ENCODE assay signal across 8 mouse cellular contexts in the genomic region with DNA sequence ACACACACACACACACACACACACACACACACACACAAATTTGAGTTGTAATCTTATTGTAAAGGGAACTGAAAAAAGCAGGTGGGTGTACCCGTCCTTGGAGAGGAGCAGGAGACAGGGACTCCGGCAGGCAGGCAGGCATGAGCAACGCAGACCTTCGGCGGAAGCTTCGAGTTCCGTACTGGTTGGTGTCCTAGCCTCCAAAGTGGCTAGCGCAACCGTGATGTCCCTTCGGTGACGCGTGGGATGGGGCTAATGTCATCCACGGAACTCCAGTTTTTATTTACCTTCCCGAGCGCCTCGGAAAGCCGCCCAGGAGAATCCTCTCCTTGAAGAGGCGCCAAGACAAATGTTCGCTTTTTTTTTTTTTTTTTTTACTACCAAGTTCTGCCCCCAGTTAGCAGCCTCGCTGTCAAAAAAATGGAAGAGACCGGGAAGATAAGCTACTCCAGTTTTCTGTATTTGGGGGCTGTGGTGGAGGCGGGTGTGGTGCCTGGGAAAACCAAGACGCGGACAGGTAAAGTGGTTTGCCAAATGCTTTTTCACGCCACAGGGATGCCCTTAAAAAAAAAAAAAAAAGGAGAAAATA. TPM values are rescaled to one million over a fixed set of nuclear protein-coding genes. Genes with fewer than 3 reads are reported as not detected.
DNase-seq lines count a peak whose midpoint lies in the region; ATAC-seq lines count a peak whose summit lies in the region.

No protein-coding gene starts in this region.

- no peaks in the 10 kb centered on the region for H3K9me3 ChIP-seq in heart, embryonic 15.5 days (replicated peaks)
- H3K9me3 ChIP-seq in forebrain, embryonic 16.5 days (ENCODE audit: control insufficient read depth, low read length): no peaks in the 10 kb centered on the region
- H3K9me3 ChIP-seq in liver, embryonic 12.5 days (replicated peaks): no peaks in the 10 kb centered on the region
- H3K9me3 ChIP-seq in stomach, embryonic 15.5 days: no peaks in the 10 kb centered on the region

- H3K36me3 ChIP-seq in heart, embryonic 15.5 days: no peaks in the 10 kb centered on the region
- no peaks in the 10 kb centered on the region for H3K36me3 ChIP-seq in forebrain, embryonic 16.5 days (ENCODE audit: control insufficient read depth, insufficient read depth)
- no peaks in the 10 kb centered on the region for H3K36me3 ChIP-seq in liver, embryonic 12.5 days
- H3K36me3 ChIP-seq in stomach, embryonic 15.5 days: no peaks in the 10 kb centered on the region

- H3K27me3 ChIP-seq in heart, embryonic 15.5 days: no peaks in the 10 kb centered on the region
- no peaks in the 10 kb centered on the region for H3K27me3 ChIP-seq in forebrain, embryonic 16.5 days (replicated peaks; ENCODE audit: control insufficient read depth, insufficient read depth, low read length)
- no peaks in the 10 kb centered on the region for H3K27me3 ChIP-seq in liver, embryonic 12.5 days (replicated peaks)
- no peaks in the 10 kb centered on the region for H3K27me3 ChIP-seq in stomach, embryonic 15.5 days (replicated peaks)

- no peak for DNase-seq in heart, postnatal 4 days
- peak; percentile 38 for DNase-seq in MN1 (ENCODE audit: low spot score)
- DNase-seq in retina, postnatal 1 day: no peak
- no peak for DNase-seq in urinary bladder, postnatal 25 days (ENCODE audit: low spot score)

- peaks cover 58% of the 10 kb centered on the region for H3K4me1 ChIP-seq in heart, embryonic 15.5 days (replicated peaks)
- H3K4me1 ChIP-seq in forebrain, embryonic 16.5 days (replicated peaks; ENCODE audit: control insufficient read depth, insufficient read depth, low read length): peaks cover 51% of the 10 kb centered on the region
- H3K4me1 ChIP-seq in liver, embryonic 12.5 days: peaks cover 90% of the 10 kb centered on the region
- peaks cover 34% of the 10 kb centered on the region for H3K4me1 ChIP-seq in stomach, embryonic 15.5 days

- WGBS in heart, embryonic 15.5 days: under 1% methylated on average over 25 of the region's 25 CpGs
- under 1% methylated on average over 25 of the region's 25 CpGs for WGBS in forebrain, embryonic 16.5 days
- WGBS in liver, embryonic 12.5 days (ENCODE audit: insufficient replicate concordance): 1% methylated on average over 25 of the region's 25 CpGs
- WGBS in stomach, embryonic 15.5 days: under 1% methylated on average over 25 of the region's 25 CpGs

- H3K4me2 ChIP-seq in heart, embryonic 15.5 days: peak overlapping the region; percentile 93
- H3K4me2 ChIP-seq in forebrain, embryonic 16.5 days (ENCODE audit: low read length): peak overlapping the region; percentile 96
- H3K4me2 ChIP-seq in liver, embryonic 12.5 days: peak overlapping the region; percentile 94
- H3K4me2 ChIP-seq in stomach, embryonic 15.5 days: peak overlapping the region; percentile 92

- peak overlapping the region; percentile 85 for H3K27ac ChIP-seq in heart, embryonic 15.5 days
- peak overlapping the region; percentile 35; the same call in 1 of the 2 replicates for H3K27ac ChIP-seq in forebrain, embryonic 16.5 days (ENCODE audit: low read length)
- H3K27ac ChIP-seq in liver, embryonic 12.5 days: peak overlapping the region; percentile 78
- peak overlapping the region; percentile 86 for H3K27ac ChIP-seq in stomach, embryonic 15.5 days

- H3K9ac ChIP-seq in heart, embryonic 15.5 days: peak overlapping the region; percentile 72
- H3K9ac ChIP-seq in forebrain, embryonic 16.5 days (replicated peaks; ENCODE audit: low read depth, low read length): peak overlapping the region; percentile 50
- peak overlapping the region; percentile 78 for H3K9ac ChIP-seq in liver, embryonic 12.5 days
- peak overlapping the region; percentile 70; the same call in 1 of the 2 replicates for H3K9ac ChIP-seq in stomach, embryonic 15.5 days

- H3K4me3 ChIP-seq in heart, embryonic 15.5 days: peak overlapping the region; percentile 59
- peak overlapping the region; percentile 51 for H3K4me3 ChIP-seq in forebrain, embryonic 16.5 days (replicated peaks; ENCODE audit: low read length)
- peak overlapping the region; percentile 66 for H3K4me3 ChIP-seq in liver, embryonic 12.5 days
- peak overlapping the region; percentile 54 for H3K4me3 ChIP-seq in stomach, embryonic 15.5 days (replicated peaks)

- ATAC-seq in heart, embryonic 15.5 days (replicated peaks; ENCODE audit: insufficient number of reproducible peaks, insufficient read depth, low FRiP score, low read depth): no peak; the same call in 1 of the 2 replicates
- ATAC-seq in forebrain, embryonic 16.5 days: peak; percentile 18; the same call in 1 of the 2 replicates
- ATAC-seq in liver, embryonic 12.5 days: peak; percentile 33; the same call in 1 of the 2 replicates
- no peak for ATAC-seq in stomach, embryonic 15.5 days (ENCODE audit: insufficient read depth, low FRiP score, low read depth)

RNA-seq across cellular contexts. Expression of gene Msl1, which starts 6.0 kb away (rescaled TPM):
- polyA plus RNA-seq in heart, embryonic 15.5 days (2015; fragmentation: Nextera tagmentation; extraction: Ambion mirVana): 15.5 and 17.2 TPM in 2 replicates
- 10 to 100 TPM; 67.8 to 71.5 TPM for total RNA-seq in heart, postnatal 4 days (2021)
- polyA plus RNA-seq in forebrain, embryonic 16.5 days (2015; fragmentation: Nextera tagmentation; extraction: Ambion mirVana): 27.7 and 32.0 TPM in 2 replicates
- polyA plus RNA-seq in liver, embryonic 12.5 days (2016; fragmentation: Nextera tagmentation; extraction: Ambion mirVana): 11.5 and 11.7 TPM in 2 replicates
- 23.0 and 23.6 TPM in 2 replicates for polyA plus RNA-seq in stomach, embryonic 15.5 days (2015; fragmentation: Nextera tagmentation; extraction: Ambion mirVana)

RNA-seq across cellular contexts. Expression of gene Nr1d1, which starts 14.2 kb away (rescaled TPM):
- polyA plus RNA-seq in heart, embryonic 15.5 days (2015; fragmentation: Nextera tagmentation; extraction: Ambion mirVana): 7.0 and 7.5 TPM in 2 replicates
- total RNA-seq in heart, postnatal 4 days (2021): 10 to 100 TPM; 26.3 to 27.6 TPM
- polyA plus RNA-seq in forebrain, embryonic 16.5 days (2015; fragmentation: Nextera tagmentation; extraction: Ambion mirVana): 3.8 and 4.0 TPM in 2 replicates
- polyA plus RNA-seq in liver, embryonic 12.5 days (2016; fragmentation: Nextera tagmentation; extraction: Ambion mirVana): 1.3 and 1.4 TPM in 2 replicates
- 2.4 and 2.5 TPM in 2 replicates for polyA plus RNA-seq in stomach, embryonic 15.5 days (2015; fragmentation: Nextera tagmentation; extraction: Ambion mirVana)

RNA-seq across cellular contexts. Expression of gene Casc3, which starts 15.4 kb away (rescaled TPM):
- 21.3 and 27.6 TPM in 2 replicates for polyA plus RNA-seq in heart, embryonic 15.5 days (2015; fragmentation: Nextera tagmentation; extraction: Ambion mirVana)
- total RNA-seq in heart, postnatal 4 days (2021): 10 to 100 TPM; 26.9 to 28.4 TPM
- 52.5 and 54.6 TPM in 2 replicates for polyA plus RNA-seq in forebrain, embryonic 16.5 days (2015; fragmentation: Nextera tagmentation; extraction: Ambion mirVana)
- 26.4 and 29.7 TPM in 2 replicates for polyA plus RNA-seq in liver, embryonic 12.5 days (2016; fragmentation: Nextera tagmentation; extraction: Ambion mirVana)
- 31.7 and 35.3 TPM in 2 replicates for polyA plus RNA-seq in stomach, embryonic 15.5 days (2015; fragmentation: Nextera tagmentation; extraction: Ambion mirVana)

RNA-seq across cellular contexts. Expression of gene Rapgefl1, which starts 47.3 kb away (rescaled TPM):
- 0.71 and 1.5 TPM in 2 replicates for polyA plus RNA-seq in heart, embryonic 15.5 days (2015; fragmentation: Nextera tagmentation; extraction: Ambion mirVana)
- total RNA-seq in heart, postnatal 4 days (2021): 1 to 10 TPM; 1.3 TPM
- 4.5 and 7.3 TPM in 2 replicates for polyA plus RNA-seq in forebrain, embryonic 16.5 days (2015; fragmentation: Nextera tagmentation; extraction: Ambion mirVana)
- polyA plus RNA-seq in liver, embryonic 12.5 days (2016; fragmentation: Nextera tagmentation; extraction: Ambion mirVana): 0.21 and 0.24 TPM in 2 replicates
- 3.8 and 4.1 TPM in 2 replicates for polyA plus RNA-seq in stomach, embryonic 15.5 days (2015; fragmentation: Nextera tagmentation; extraction: Ambion mirVana)

RNA-seq across cellular contexts. Expression of gene Thra, which starts 48.9 kb away (rescaled TPM):
- 34.8 and 39.5 TPM in 2 replicates for polyA plus RNA-seq in heart, embryonic 15.5 days (2015; fragmentation: Nextera tagmentation; extraction: Ambion mirVana)
- total RNA-seq in heart, postnatal 4 days (2021): 100 to 1,000 TPM; 171 to 183 TPM
- polyA plus RNA-seq in forebrain, embryonic 16.5 days (2015; fragmentation: Nextera tagmentation; extraction: Ambion mirVana): 177 and 182 TPM in 2 replicates
- 13.0 and 13.3 TPM in 2 replicates for polyA plus RNA-seq in liver, embryonic 12.5 days (2016; fragmentation: Nextera tagmentation; extraction: Ambion mirVana)
- polyA plus RNA-seq in stomach, embryonic 15.5 days (2015; fragmentation: Nextera tagmentation; extraction: Ambion mirVana): 42.7 and 44.7 TPM in 2 replicates

Comparison
In these comparisons a context has a peak if more than half of its experiments do, and no peak if none do; other contexts are left out.
1. ATAC-seq: peak in forebrain, embryonic 16.5 days (single experiment) and liver, embryonic 12.5 days (single experiment); none in heart, embryonic 15.5 days (single experiment) and stomach, embryonic 15.5 days (single experiment).
2. H3K27ac ChIP-seq: peak in every context shown above with its lines; median percentile 86 in stomach, embryonic 15.5 days; 85 in heart, embryonic 15.5 days; 78 in liver, embryonic 12.5 days; 35 in forebrain, embryonic 16.5 days.
3. Peak in every context shown above with its lines, with median percentiles within 50 percentile points of each other: H3K4me2 ChIP-seq, H3K4me3 ChIP-seq and H3K9ac ChIP-seq.